Mouse (Mus musculus): ENCODE measurements around the gene Dazl.

Dazl gene

GRCm38 (mm10) chr17:50308059-50308647 is 14.7 kb upstream of the Dazl start:
- no peak for TF ChIP-seq GATA4 (IDR thresholded peaks at IDR 0.05; ENCODE audit: insufficient replicate concordance, low read length)

GRCm38 (mm10) chr17:50302867-50303266 is 9.4 kb upstream of the Dazl start:
- no peak for TF ChIP-seq GATA4 (IDR thresholded peaks at IDR 0.05; ENCODE audit: insufficient replicate concordance, low read length)

- no peak for TF ChIP-seq GATA4 (IDR thresholded peaks at IDR 0.05; ENCODE audit: insufficient replicate concordance, low read length)
These were observed 6.9 kb upstream of the Dazl start for GRCm38 (mm10) chr17:50300171-50300841.

GRCm38 (mm10) chr17:50298821-50299220 is 5.4 kb upstream of the Dazl start:
- no peak for TF ChIP-seq GATA4 (IDR thresholded peaks at IDR 0.05; ENCODE audit: insufficient replicate concordance, low read length)

GRCm38 (mm10) chr17:50294726-50295125 is 1.3 kb upstream of the Dazl start:
- no peak for TF ChIP-seq GATA4 (IDR thresholded peaks at IDR 0.05; ENCODE audit: insufficient replicate concordance, low read length)

GRCm38 (mm10) chr17:50292661-50293171 is 720 bp downstream of the Dazl start:
- no peak for TF ChIP-seq GATA4 (IDR thresholded peaks at IDR 0.05; ENCODE audit: insufficient replicate concordance, low read length)

- no peak for TF ChIP-seq GATA4 (IDR thresholded peaks at IDR 0.05; ENCODE audit: insufficient replicate concordance, low read length)
These were observed 1.8 kb downstream of the Dazl start for GRCm38 (mm10) chr17:50291485-50292200.

- no peak for TF ChIP-seq GATA4 (IDR thresholded peaks at IDR 0.05; ENCODE audit: insufficient replicate concordance, low read length)
These were observed 8.6 kb downstream of the Dazl start for GRCm38 (mm10) chr17:50284845-50285244.

GRCm38 (mm10) chr17:50260856-50261255 is 32.6 kb downstream of the Dazl start:
- no peak for TF ChIP-seq GATA4 (IDR thresholded peaks at IDR 0.05; ENCODE audit: insufficient replicate concordance, low read length)

GRCm38 (mm10) chr17:50246605-50247004 is 46.8 kb downstream of the Dazl start:
- no peak for TF ChIP-seq GATA4 (IDR thresholded peaks at IDR 0.05; ENCODE audit: insufficient replicate concordance, low read length)

- no peak for TF ChIP-seq GATA4 (IDR thresholded peaks at IDR 0.05; ENCODE audit: insufficient replicate concordance, low read length)
These were observed 48.8 kb downstream of the Dazl start for GRCm38 (mm10) chr17:50244675-50245074.

- no peak for TF ChIP-seq GATA4 (IDR thresholded peaks at IDR 0.05; ENCODE audit: insufficient replicate concordance, low read length)
These were observed 50.1 kb downstream of the Dazl start for GRCm38 (mm10) chr17:50243326-50243725.

- no peak for TF ChIP-seq GATA4 (IDR thresholded peaks at IDR 0.05; ENCODE audit: insufficient replicate concordance, low read length)
These were observed 55.4 kb downstream of the Dazl start for GRCm38 (mm10) chr17:50237818-50238610.

- no peak for TF ChIP-seq GATA4 (IDR thresholded peaks at IDR 0.05; ENCODE audit: insufficient replicate concordance, low read length)
These were observed 56.1 kb downstream of the Dazl start for GRCm38 (mm10) chr17:50237436-50237709.

GRCm38 (mm10) chr17:50236702-50237435 is 56.6 kb downstream of the Dazl start:
- TF ChIP-seq GATA4 (IDR thresholded peaks at IDR 0.05; ENCODE audit: insufficient replicate concordance, low read length): no peak
